Mouse (Mus musculus) CH12.LX (cell line): ENCODE measurements around the gene Osgep. TPM values are rescaled to one million over a fixed set of nuclear protein-coding genes. Genes with fewer than 3 reads are reported as not detected.
"Not testable (repeated sequence)": the region's sequence is repeated elsewhere in the genome, so short reads cannot be mapped to it uniquely, and the experiment has no call there.

ENCODE experiments used
- DNase-seq: peaks from one replicate; pipeline ENCODE4 v3.0.0-alpha.2; 2013; ENCODE audit errors: extremely low read depth
- H3K27ac ChIP-seq: 2 replicates; pipeline ENCODE4 v1.5.1; 2012; ENCODE audit warnings: low read depth, mild to moderate bottlenecking, control low read depth, moderate library complexity; ENCODE audit not compliant: insufficient read depth
- H3K27me3 ChIP-seq: replicated peaks from 2 replicates; pipeline ENCODE3; 2012; ENCODE audit warnings: inconsistent platforms
- H3K36me3 ChIP-seq, 2 experiments: replicated peaks in 1 of 2; 2 replicates each; pipeline versions ENCODE3 to v1.6.1; 2012; ENCODE audit warnings: inconsistent platforms in 1 of 2, low read length in 1 of 2, mild to moderate bottlenecking in 1 of 2, mixed read lengths in 1 of 2, moderate library complexity in 1 of 2; ENCODE audit not compliant: control insufficient read depth in 1 of 2, insufficient read depth in 1 of 2
- H3K4me1 ChIP-seq, 2 experiments: 2 replicates each; pipeline ENCODE4 v1.6.1; 2012; ENCODE audit warnings: inconsistent platforms in 1 of 2, moderate library complexity in 1 of 2; ENCODE audit not compliant: insufficient read depth in 2 of 2, control insufficient read depth in 1 of 2
- H3K4me2 ChIP-seq: 2 replicates; pipeline ENCODE4 v1.6.1; 2012; ENCODE audit warnings: low read depth, mild to moderate bottlenecking, control low read depth; ENCODE audit not compliant: poor library complexity, insufficient read depth, severe bottlenecking
- H3K4me3 ChIP-seq, 3 experiments: fragments of 150-350 bp in 1 of 3; sonication (generic) in 1 of 3; replicated peaks in 1 of 3; 2 replicates each; pipeline versions ENCODE3 to v1.5.1; 2011 to 2012; ENCODE audit warnings: low read depth in 2 of 3, low read length in 2 of 3, mild to moderate bottlenecking in 2 of 3, moderate library complexity in 2 of 3, control low read depth in 1 of 3, improper control_type of control experiment in 1 of 3, inconsistent platforms in 1 of 3, mixed read lengths in 1 of 3; ENCODE audit not compliant: poor library complexity in 1 of 3
- H3K79me2 ChIP-seq: replicated peaks from 2 replicates; pipeline ENCODE4 v1.6.1; 2012; ENCODE audit warnings: mild to moderate bottlenecking, moderate library complexity; ENCODE audit not compliant: control insufficient read depth, poor library complexity, insufficient read depth, severe bottlenecking; ENCODE audit errors: extremely low read depth
- H3K9ac ChIP-seq: 2 replicates; pipeline ENCODE4 v1.6.1; 2012; ENCODE audit warnings: low read depth, mild to moderate bottlenecking, control low read depth, moderate library complexity; ENCODE audit not compliant: insufficient read depth
- H3K9me3 ChIP-seq: replicated peaks from 2 replicates; pipeline ENCODE3; 2012; ENCODE audit warnings: low read length, inconsistent platforms, mixed read lengths
- BHLHE40 ChIP-seq: IDR thresholded peaks from 2 replicates; pipeline ENCODE4 v1.6.1; 2011; ENCODE audit warnings: mild to moderate bottlenecking, low read depth, low read length, improper control_type of control experiment
- CHD1 ChIP-seq: IDR thresholded peaks from 2 replicates; pipeline ENCODE4 v1.6.1; 2012; ENCODE audit warnings: low read depth, low read length, improper control_type of control experiment, inconsistent platforms
- CTCF ChIP-seq, 2 experiments: IDR thresholded peaks in 1 of 2; conservative IDR thresholded peaks in 1 of 2; 2 replicates each; pipeline ENCODE4 v1.5.1; 2011 to 2012; ENCODE audit warnings: low read depth in 2 of 2, low read length in 2 of 2, improper control_type of control experiment in 1 of 2, inconsistent platforms in 1 of 2, mild to moderate bottlenecking in 1 of 2, moderate library complexity in 1 of 2
- EP300 ChIP-seq: IDR thresholded peaks from 2 replicates; pipeline ENCODE4 v1.6.1; 2011; ENCODE audit warnings: low read length, improper control_type of control experiment
- GABPA ChIP-seq: IDR thresholded peaks from 2 replicates; pipeline ENCODE4 v1.6.1; 2012; ENCODE audit warnings: low read depth, low read length, improper control_type of control experiment, inconsistent platforms; ENCODE audit not compliant: insufficient replicate concordance
- HCFC1 ChIP-seq: IDR thresholded peaks from 2 replicates; pipeline ENCODE4 v1.6.1; 2012; ENCODE audit warnings: low read depth, mild to moderate bottlenecking, inconsistent platforms, low read length, improper control_type of control experiment
- MAFK ChIP-seq: IDR thresholded peaks from 2 replicates; pipeline ENCODE4 v1.6.1; 2011; ENCODE audit warnings: low read length, improper control_type of control experiment; ENCODE audit not compliant: insufficient replicate concordance
- MAX ChIP-seq: IDR thresholded peaks from 2 replicates; pipeline ENCODE4 v1.6.1; 2011; ENCODE audit warnings: low read length, improper control_type of control experiment
- MAZ ChIP-seq: IDR thresholded peaks from 2 replicates; pipeline ENCODE4 v1.6.1; 2012; ENCODE audit warnings: low read depth, mild to moderate bottlenecking, inconsistent platforms, low read length, improper control_type of control experiment, moderate library complexity
- MYC ChIP-seq: IDR thresholded peaks from 2 replicates; pipeline ENCODE4 v1.6.1; 2011; ENCODE audit warnings: low read depth, mild to moderate bottlenecking, improper control_type of control experiment, low read length
- NRF1 ChIP-seq: IDR thresholded peaks from 2 replicates; pipeline ENCODE4 v1.6.1; 2014; ENCODE audit warnings: low read depth, mild to moderate bottlenecking, inconsistent platforms, low read length, improper control_type of control experiment, moderate library complexity
- PAX5 ChIP-seq: IDR thresholded peaks from 2 replicates; pipeline ENCODE4 v1.6.1; 2012; ENCODE audit warnings: low read length, inconsistent platforms, mixed read lengths
- POLR2A ChIP-seq: IDR thresholded peaks from 2 replicates; pipeline ENCODE4 v1.6.1; 2011; ENCODE audit warnings: low read depth, mild to moderate bottlenecking, improper control_type of control experiment, low read length
- USF1 ChIP-seq: IDR thresholded peaks from 2 replicates; pipeline ENCODE4 v1.6.1; 2014; ENCODE audit warnings: low read depth, mild to moderate bottlenecking, inconsistent platforms, low read length, improper control_type of control experiment
- ZKSCAN1 ChIP-seq: IDR thresholded peaks from 2 replicates; pipeline ENCODE4 v1.6.1; 2012; ENCODE audit warnings: low read depth, inconsistent platforms, low read length, improper control_type of control experiment, borderline replicate concordance
- ZMIZ1 ChIP-seq: IDR thresholded peaks from 2 replicates; pipeline ENCODE4 v1.6.1; 2012; ENCODE audit warnings: low read depth, mild to moderate bottlenecking, inconsistent platforms, low read length, improper control_type of control experiment
- dilution Hi-C: fragments of 300-500 bp; cut with MboI; formaldehyde crosslinking; loops from 2 replicates; pipeline ENCODE4 v1.14.3; 2020; ENCODE audit warnings: low sequenced_read_pairs; ENCODE audit not compliant: extremely low pct_unique_long_range_greater_than_20kb, extremely low pct_ligation_motif_present
- in situ Hi-C: fragments of 300-500 bp; cut with MboI; formaldehyde crosslinking; loops from 3 replicates; pipeline ENCODE4 v1.14.3; 2019; ENCODE audit warnings: low sequenced_read_pairs, low pct_ligation_motif_present, low pct_unique_long_range_greater_than_20kb, mixed read lengths
- polyA plus RNA-seq: library from polyadenylated mRNA; unstranded; fragments of >175 nt; gene quantifications from 2 replicates; pipeline ENCODE4 v1.2.1, GENCODE M21; 2012; ENCODE audit warnings: low read depth; ENCODE audit not compliant: insufficient read length
- total RNA-seq, 2 experiments: library from RNA; depleted of rRNA; stranded (reverse); fragments of 300-350 nt in 1 of 2; fragments of >200 nt in 1 of 2; gene quantifications; 2 replicates each; pipeline ENCODE4 v1.2.3; 2012 to 2014

The Osgep gene
- total and polyA plus RNA-seq, 3 experiments, result 41.7 to 88.7 (median 48.4) TPM

DNA sequence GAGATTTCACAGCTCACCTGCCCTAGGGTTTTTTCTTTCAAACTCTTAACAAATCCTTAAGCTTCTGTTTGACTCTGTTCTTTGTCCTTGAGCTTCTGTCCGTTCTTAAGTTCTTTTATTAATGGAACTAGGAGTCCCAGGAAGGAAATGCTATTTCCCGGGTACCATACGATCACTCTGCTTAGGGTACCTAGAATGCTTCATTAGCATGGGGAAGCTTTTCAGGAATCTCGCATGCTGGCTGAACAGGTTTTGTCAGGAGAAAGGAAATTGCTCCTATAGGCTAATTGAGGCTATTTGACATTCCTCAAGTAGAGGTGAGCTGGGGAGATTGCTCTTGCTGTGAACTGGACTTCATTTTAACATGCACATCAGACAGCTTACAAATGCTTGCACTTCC, 49.0 kb upstream of the Osgep start:
- H3K27ac ChIP-seq, result no peak overlapping the region
- H3K79me2 ChIP-seq, result no peaks in the 10 kb centered on the region
- TF ChIP-seq USF1, result no peak
- no peak for TF ChIP-seq MAZ
- no peak for TF ChIP-seq MAX
- no peak for TF ChIP-seq BHLHE40
- no peak for TF ChIP-seq PAX5
- no peak for TF ChIP-seq MAFK
- H3K4me3 ChIP-seq, result no peak overlapping the region
- no peaks in the 10 kb centered on the region for H3K36me3 ChIP-seq
- DNase-seq, result no peak
- in situ Hi-C loops, result no loop called here
- H3K27me3 ChIP-seq, result no peaks in the 10 kb centered on the region
- H3K4me1 ChIP-seq, result peaks cover 5 to 32% of the 10 kb centered on the region in 2 experiments
- H3K9ac ChIP-seq, result no peak overlapping the region
- dilution Hi-C loops, result no loop called here
- H3K9me3 ChIP-seq, result no peaks in the 10 kb centered on the region
- no peak overlapping the region for H3K4me2 ChIP-seq

DNA sequence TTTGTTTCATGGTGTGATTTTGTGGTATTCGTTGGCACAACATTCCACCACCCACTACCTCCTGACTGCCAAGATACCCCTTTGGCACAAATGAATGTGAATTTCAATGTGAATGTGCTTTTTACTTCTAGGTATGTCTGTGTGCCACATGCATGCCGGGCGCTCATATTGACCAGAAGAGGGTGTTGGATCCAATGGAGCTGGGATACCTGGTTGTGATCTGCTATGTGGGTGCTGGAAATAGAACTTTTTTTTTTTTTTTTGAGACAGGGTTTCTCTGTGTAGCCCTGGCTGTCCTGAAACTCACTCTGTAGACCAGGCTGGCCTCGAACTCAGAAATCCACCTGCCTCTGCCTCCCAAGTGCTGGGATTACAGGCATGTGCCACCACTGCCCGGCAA, 48.4 kb upstream of the Osgep start:
- H3K27ac ChIP-seq, DNase-seq, H3K79me2 ChIP-seq, H3K9me3 ChIP-seq, dilution Hi-C loops, in situ Hi-C loops, H3K4me3 ChIP-seq, H3K36me3 ChIP-seq, H3K27me3 ChIP-seq, H3K4me2 ChIP-seq, H3K9ac ChIP-seq: not testable (repeated sequence)
- H3K4me1 ChIP-seq, result peaks cover 5 to 32% of the 10 kb centered on the region in 2 experiments

- Histone ChIP-seq H3K4me3 (no peak overlapping the region), H3K36me3 (no peaks in the 10 kb centered on the region), H3K79me2 (no peaks in the 10 kb centered on the region), H3K27me3 (no peaks in the 10 kb centered on the region), H3K27ac (no peak overlapping the region), H3K4me1 (peaks cover 5 to 16% of the 10 kb centered on the region in 2 experiments), H3K9me3 (no peaks in the 10 kb centered on the region), H3K4me2 (no peak overlapping the region), H3K9ac (no peak overlapping the region)
- in situ Hi-C loops (no loop called here), dilution Hi-C loops (no loop called here)
- no peak for TF ChIP-seq MYC
- TF ChIP-seq HCFC1, result no peak
- TF ChIP-seq MAFK, result no peak
- TF ChIP-seq CHD1, result no peak
- no peak for TF ChIP-seq POLR2A
- TF ChIP-seq BHLHE40, result no peak
- TF ChIP-seq ZMIZ1, result no peak
- TF ChIP-seq EP300, result no peak
- TF ChIP-seq GABPA, result no peak
- TF ChIP-seq NRF1, result no peak
- TF ChIP-seq ZKSCAN1, result no peak
- TF ChIP-seq CTCF (conservative IDR thresholded peaks at IDR 0.05 in 1 of 2, IDR thresholded peaks at IDR 0.05 in 1 of 2; ENCODE audit: low read depth in 2 of 2, low read length in 2 of 2), result no peak
- no peak for DNase-seq
These were observed 46.1 kb upstream of the Osgep start for GRCm38 (mm10) chr14:50970822-50971221.
